Mouse (Mus musculus) inflammation-experienced regulatory T-cells (primary cell): ENCODE measurements around the gene Slc25a1. TPM values are rescaled to one million over a fixed set of nuclear protein-coding genes. Genes with fewer than 3 reads are reported as not detected.

Experiments used
- polyA plus RNA-seq, 2 experiments: library from polyadenylated mRNA; unstranded; fragments of 100-300 nt; shearing (Covaris generic); gene quantifications; one replicate each; pipeline ENCODE4 v1.2.1; 2017

The Slc25a1 gene
- polyA plus RNA-seq = 10 to 100 TPM; 49.8 to 51.9 TPM

DNA sequence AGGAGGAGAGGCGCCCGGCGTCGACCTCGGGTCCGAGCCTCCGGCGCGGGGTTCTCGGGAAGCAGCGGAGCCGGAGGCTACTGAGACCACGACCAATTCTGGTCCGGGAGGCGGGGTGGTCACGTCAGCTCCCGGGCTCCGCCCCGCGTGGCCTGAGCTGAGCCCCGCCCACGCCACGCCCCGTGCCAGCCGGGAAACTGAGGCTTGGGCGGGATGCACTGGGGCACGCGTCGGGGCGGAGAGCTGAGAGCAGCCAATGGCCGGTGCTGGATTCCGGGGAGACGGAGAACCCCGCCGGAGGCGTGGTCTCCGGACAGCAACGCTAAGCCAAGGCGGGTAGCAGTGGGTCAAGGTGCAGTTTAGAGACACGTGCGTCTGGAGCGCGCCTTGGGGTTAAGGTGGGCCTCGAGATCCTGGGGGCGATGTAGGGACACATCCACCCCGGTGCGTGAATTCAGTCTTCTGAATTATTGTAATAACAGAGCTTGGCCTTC lies at the start of gene Slc25a1:
Gene Slc25a1 (minus strand): TSS at position 133 of the 494 bp plus-strand sequence.

DNA sequence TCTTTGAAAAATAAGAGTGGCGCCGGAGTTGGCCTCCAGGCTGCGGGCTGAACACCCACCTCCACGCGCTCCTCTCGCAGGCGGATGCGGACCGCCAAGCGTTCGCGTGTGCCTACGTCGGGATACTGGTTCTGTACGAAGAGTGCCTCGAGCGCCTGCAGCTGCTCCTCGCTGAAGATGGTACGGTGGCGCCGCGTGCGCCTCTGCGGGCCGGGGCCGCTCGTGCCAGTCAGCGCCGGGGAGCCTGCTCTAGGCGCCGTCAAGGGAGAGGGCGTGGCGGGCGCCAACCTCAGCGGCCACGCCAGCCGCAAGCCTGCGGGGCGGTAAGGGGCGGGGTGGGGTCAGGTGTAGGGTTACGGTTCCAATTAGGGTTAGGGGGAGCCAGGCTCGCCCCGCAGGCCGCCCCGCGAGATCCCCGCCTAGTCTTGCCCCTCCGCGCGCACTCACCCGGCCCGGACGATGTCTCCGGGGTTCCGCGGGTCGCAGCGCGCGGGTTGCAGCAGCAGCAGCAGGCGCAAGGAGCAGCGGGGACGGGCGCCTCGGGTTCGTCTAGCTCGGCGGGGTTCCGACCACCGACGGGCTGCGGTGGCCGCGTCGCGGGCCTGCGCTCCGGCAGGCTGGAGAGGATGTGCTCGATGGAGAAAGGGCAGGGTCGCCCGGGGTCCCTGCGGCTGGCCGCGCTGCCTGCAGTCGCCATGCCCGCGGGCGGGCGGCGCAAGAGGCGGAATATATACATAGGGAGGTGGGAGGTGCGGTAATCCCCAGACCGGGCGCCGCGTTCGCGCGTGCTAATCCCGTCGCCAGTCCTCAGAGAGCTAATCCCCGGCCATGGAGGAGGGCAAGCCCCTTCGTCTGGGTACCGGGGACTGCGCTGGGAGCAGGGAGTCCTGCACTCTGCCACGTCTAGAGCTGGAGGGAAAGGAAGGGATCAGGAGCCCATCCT lies 13.4 kb downstream of the Slc25a1 start, which contains the start of gene Gsc2:
Gene Gsc2 (minus strand): TSS at position 753 of the 943 bp plus-strand sequence.

DNA sequence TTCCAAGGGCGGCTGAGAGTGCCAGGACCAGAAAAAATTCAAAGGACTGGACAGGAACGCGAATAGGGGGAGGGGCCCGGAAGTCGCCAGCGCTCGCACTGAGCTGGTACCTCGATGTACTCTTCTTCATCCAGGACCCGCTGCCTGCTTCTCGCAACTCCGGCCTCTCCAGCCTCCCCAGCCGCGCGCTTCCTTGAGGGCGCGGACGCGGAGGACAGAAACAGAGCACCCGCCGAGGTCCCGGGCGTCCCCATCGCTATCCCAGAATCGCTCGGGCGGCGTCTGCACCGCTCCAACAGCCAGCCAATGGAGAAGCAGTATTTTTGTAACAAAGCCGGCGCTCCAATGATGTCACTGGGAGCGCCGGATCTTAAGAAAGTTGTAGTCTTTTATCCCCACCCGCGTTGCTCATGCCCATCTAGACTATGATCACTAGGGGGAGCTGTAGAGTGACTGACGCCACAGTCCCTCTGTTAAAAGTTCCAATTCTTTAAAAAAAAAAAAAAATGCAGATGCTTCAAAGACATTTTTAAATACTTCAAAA lies 16.9 kb downstream of the Slc25a1 start, which contains the start of gene Ess2:
Gene Ess2 (minus strand): TSS at position 297 of the 544 bp plus-strand sequence.

DNA sequence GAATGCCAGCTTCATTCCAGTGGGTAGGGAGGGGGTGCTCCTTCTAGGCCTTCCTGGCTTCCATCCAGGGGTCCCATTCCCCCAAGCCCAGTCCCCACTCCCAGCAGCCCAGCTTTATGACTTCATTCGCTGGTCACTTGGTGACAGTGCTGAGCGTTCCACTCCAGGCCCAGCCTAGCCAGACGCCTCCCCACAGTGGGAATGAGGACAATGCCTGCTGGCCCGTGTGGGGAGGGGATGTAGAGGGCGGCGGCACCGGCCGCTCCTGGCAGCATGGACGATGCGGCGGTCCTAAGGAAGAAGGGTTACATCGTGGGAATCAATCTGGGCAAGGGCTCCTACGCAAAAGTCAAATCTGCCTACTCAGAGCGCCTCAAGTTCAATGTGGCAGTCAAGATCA lies 29.6 kb downstream of the Slc25a1 start, which contains the start of the genes Dgcr2 and Tssk2:
Gene Dgcr2 (minus strand): TSS at position 101 of the 400 bp plus-strand sequence.
Gene Tssk2 (plus strand): TSS at position 176 of the 400 bp plus-strand sequence.

DNA sequence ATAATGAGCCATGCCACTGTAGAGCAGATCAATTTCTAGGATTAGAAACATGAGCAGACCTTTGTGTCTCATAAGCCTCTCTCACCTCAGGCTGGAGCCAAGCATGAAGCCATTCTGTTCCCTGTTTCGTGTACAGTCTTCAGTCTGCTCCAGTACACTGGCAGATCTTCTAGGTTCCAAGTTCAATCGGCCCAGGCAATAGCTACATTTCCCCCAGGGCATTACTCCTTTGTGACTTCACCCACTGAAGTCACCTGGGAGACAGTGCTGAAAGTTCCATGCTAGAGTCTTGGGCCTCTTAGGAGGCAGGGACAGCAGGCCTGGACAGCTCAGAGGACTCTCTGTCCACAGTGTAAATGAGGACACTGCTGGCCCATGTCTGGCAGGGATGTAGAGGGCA lies 34.1 kb downstream of the Slc25a1 start, which contains the start of gene Tssk1:
Gene Tssk1 (plus strand): TSS at position 301 of the 400 bp plus-strand sequence.

DNA sequence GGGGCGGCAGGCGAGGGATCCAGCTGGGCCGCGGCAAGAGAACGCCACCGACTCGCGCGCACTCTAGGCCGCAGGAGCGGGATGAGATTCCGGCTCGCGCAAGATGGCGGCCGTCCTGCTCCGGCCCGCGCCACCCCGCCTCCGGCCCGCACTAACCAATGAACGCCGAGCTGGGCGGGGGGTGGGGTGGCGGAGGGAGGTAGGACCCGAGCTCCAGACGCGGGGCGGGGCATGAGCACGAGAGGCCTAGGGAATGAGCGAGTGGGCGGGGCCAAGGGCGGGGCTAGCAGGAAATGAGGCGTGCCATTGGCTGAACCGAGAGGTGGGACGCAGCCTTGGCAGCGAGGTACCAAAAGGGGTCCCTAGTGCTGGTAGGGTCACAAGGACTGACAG lies 36.5 kb downstream of the Slc25a1 start, which contains the start of gene Gm20518:
Gene Gm20518 (minus strand): TSS at position 105 of the 393 bp plus-strand sequence.

Other genes starting within 250 kb of the Slc25a1 start
- gene Med15, start 195.3 kb downstream of the Slc25a1 start, polyA plus RNA-seq = 100 to 1,000 TPM; 113 to 152 TPM
- 10 to 100 TPM; 17.2 to 17.9 TPM for gene Klhl22, start 168.6 kb downstream of the Slc25a1 start, polyA plus RNA-seq
- not detected for gene Scarf2, start 130.9 kb downstream of the Slc25a1 start, polyA plus RNA-seq
- under 1 TPM; 0.25 to 0.83 TPM for gene B830017H08Rik, start 95.1 kb downstream of the Slc25a1 start, polyA plus RNA-seq
- 1 to 10 TPM in 1 of 2 experiments, under 1 TPM in 1; 0.99 to 2.4 TPM for gene Car15, start 89.9 kb downstream of the Slc25a1 start, polyA plus RNA-seq
- under 1 TPM; 0.14 to 0.22 TPM for gene Gm20518, start 36.5 kb downstream of the Slc25a1 start, polyA plus RNA-seq
- under 1 TPM; 0.11 to 0.43 TPM for gene Tssk1, start 34.0 kb downstream of the Slc25a1 start, polyA plus RNA-seq
- 10 to 100 TPM; 58.5 to 75.6 TPM for gene Dgcr2, start 29.7 kb downstream of the Slc25a1 start, polyA plus RNA-seq
- 1 to 10 TPM in 1 of 2 experiments, not detected in 1; 2.0 TPM for gene Tssk2, start 29.6 kb downstream of the Slc25a1 start, polyA plus RNA-seq
- gene Ess2, start 16.9 kb downstream of the Slc25a1 start, polyA plus RNA-seq = 10 to 100 TPM; 65.5 TPM
- gene Gsc2, start 13.2 kb downstream of the Slc25a1 start, polyA plus RNA-seq = not detected
- gene Vpreb2, start 52.2 kb upstream of the Slc25a1 start, polyA plus RNA-seq = not detected
- gene Dgcr6, start 124.6 kb upstream of the Slc25a1 start, polyA plus RNA-seq = 10 to 100 TPM; 30.2 to 32.6 TPM
- 1 to 10 TPM; 3.7 to 5.0 TPM for gene Prodh, start 162.0 kb upstream of the Slc25a1 start, polyA plus RNA-seq
- not detected for gene Rtn4r, start 199.4 kb upstream of the Slc25a1 start, polyA plus RNA-seq